Mouse (Mus musculus): ENCODE results near the gene Pax7. TPM values are rescaled to one million over a fixed set of nuclear protein-coding genes. Genes with fewer than 3 reads are reported as not detected.

Gene Pax7
- 1 to 10 TPM; 3.2 to 5.2 TPM for total RNA-seq (2021)
- long read RNA-seq, experiment 1: 0 reads
- long read RNA-seq, experiment 2, partial matches to known transcripts: 0 of 3 reads
- long read RNA-seq, experiment 2, other reads (novel, unspliced or antisense): 3 of 3 reads

DNA sequence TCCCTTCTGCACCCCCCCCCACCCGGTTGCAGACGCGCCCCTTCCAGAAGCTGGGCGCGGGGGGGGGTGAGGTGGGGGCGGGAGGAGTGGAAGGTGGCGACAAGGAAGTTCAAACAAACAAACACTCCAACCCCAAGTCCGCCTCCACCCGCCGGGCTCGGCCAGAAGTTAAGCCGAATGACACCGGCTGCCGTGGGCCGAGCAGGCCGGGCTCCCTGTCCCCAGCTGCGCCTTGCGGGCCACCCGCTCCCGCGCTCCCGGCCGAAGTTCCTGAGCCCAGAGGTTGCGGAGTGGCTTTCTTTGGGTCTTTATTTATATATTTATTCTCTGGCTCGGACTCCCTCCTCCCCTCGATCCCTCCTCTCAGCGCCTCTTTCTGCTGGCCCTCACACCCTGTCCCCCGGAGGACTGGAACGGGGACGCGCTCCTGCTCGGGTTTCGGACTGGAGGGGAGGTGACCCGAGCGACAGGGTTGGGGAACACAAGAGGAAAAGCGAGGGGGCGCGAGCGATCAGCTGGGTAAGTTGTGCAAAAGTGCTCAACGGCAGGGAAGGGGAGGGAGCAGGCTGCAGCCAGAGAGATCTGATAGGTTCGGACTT lies at the start of gene Pax7:
Gene Pax7, minus strand, starts transcription at position 493 of the 599 bp plus-strand sequence.
- no peak for DNase-seq
- intact Hi-C loops (cut with DNase I; ENCODE audit: low total_unique reads): no loop called here

DNA sequence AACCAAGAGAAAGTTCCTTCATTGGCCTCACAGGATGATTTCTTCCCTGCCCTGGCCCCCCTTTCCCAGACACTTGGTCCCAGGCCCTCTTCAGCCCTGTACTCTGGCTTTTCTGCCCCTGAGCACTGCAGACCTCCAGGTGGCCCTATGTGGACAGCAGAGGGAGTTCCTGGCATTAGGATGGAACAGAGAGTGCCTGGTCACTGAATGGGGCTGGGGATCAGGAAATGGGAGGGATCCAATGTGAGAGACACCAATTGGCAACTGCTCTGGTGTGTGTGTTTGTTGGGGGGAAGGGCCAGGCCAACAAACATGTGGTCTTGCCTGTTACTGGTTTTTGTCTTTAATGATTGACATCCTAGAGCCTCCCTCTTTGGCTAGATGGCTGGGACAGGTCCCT lies 48.5 kb upstream of the Pax7 start:
- intact Hi-C loops (cut with DNase I; ENCODE audit: low total_unique reads): no loop called here
- no peak for DNase-seq

GRCm38 (mm10) chr4:139879324-139879723 lies 46.0 kb upstream of the Pax7 start:
- intact Hi-C loops (cut with DNase I; ENCODE audit: low total_unique reads): loop anchor here (10.0 kb wide), 1 partner anchor 275 kb away; no protein-coding TSS in a partner anchor
- DNase-seq: no peak

DNA sequence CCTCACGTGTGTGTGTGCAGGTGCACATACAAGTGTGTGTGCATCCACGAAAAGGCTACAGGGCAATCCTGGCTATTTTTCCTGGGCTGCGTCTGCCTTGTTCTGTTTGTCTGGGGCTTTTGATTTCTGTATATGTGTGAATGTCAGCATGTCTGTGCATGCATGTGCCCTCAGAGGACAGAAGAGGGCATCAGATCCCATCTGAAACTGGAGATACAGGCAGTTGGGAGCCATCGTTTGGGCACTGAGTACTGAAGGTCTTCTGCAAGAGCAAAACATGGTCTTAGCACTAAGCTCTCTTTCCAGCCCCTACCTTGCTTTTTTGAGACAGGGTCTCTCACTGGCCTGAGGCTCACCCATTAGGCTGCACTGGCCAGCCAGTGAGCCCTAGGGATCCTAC lies 45.1 kb upstream of the Pax7 start:
- DNase-seq: no peak
- intact Hi-C loops (cut with DNase I; ENCODE audit: low total_unique reads): loop anchor here (10.0 kb wide), 1 partner anchor 276 kb away; no protein-coding TSS in a partner anchor

DNA sequence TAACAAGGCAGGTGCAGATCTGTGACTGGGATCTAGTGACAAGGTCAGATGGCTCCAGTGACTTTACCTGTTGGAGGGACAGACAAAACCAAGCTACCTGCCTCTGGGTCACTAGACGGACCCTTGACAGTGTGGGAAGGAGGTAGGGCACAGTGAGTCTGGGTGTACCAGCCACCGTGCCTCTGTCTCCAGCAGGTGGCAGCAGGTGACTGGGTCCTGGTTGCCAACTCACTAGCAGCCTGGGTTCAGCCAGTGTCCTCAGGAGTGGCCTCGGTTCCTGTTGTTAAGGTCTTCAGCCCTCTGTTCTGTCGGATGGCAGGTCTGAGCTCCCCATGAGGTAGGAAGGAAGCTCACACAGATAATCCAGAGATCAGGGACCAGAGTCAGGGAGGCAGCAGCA lies 43.9 kb upstream of the Pax7 start:
- DNase-seq: peak; percentile 35
- intact Hi-C loops (cut with DNase I; ENCODE audit: low total_unique reads): loop anchor here (10.0 kb wide), 1 partner anchor 278 kb away; no protein-coding TSS in a partner anchor

- peak; percentile 31 for DNase-seq
- intact Hi-C loops (cut with DNase I; ENCODE audit: low total_unique reads): loop anchor here (10.0 kb wide), 1 partner anchor 282 kb away; no protein-coding TSS in a partner anchor
Measured at GRCm38 (mm10) chr4:139872595-139872994, 39.3 kb upstream of the Pax7 start.

GRCm38 (mm10) chr4:139871699-139872098 lies 38.4 kb upstream of the Pax7 start:
- intact Hi-C loops (cut with DNase I; ENCODE audit: low total_unique reads): loop anchor here (10.0 kb wide), 1 partner anchor 283 kb away; no protein-coding TSS in a partner anchor

GRCm38 (mm10) chr4:139863218-139863617 lies 29.9 kb upstream of the Pax7 start:
- intact Hi-C loops (cut with DNase I; ENCODE audit: low total_unique reads): no loop called here
- DNase-seq: no peak

More at GRCm38 (mm10) chr4:139871699-139872098, 38.4 kb upstream of the Pax7 start:
- DNase-seq: no peak

- intact Hi-C loops (cut with DNase I; ENCODE audit: low total_unique reads): loop anchor here (2.0 kb wide), 1 partner anchor 174 kb away; no protein-coding TSS in a partner anchor
- DNase-seq: peak; percentile 87
Measured at GRCm38 (mm10) chr4:139858635-139859176, 25.4 kb upstream of the Pax7 start.

- intact Hi-C loops (cut with DNase I; ENCODE audit: low total_unique reads): loop anchor here (5.0 kb wide), 1 partner anchor 60 kb away; no protein-coding TSS in a partner anchor
- no peak for DNase-seq
Measured at GRCm38 (mm10) chr4:139852219-139853035, 19.1 kb upstream of the Pax7 start.

- intact Hi-C loops (cut with DNase I; ENCODE audit: low total_unique reads): loop anchor here (5.0 kb wide), 1 partner anchor 59 kb away; no protein-coding TSS in a partner anchor
Measured at GRCm38 (mm10) chr4:139851387-139851786, 18.1 kb upstream of the Pax7 start.

GRCm38 (mm10) chr4:139850547-139851170 lies 17.3 kb upstream of the Pax7 start:
- intact Hi-C loops (cut with DNase I; ENCODE audit: low total_unique reads): loop anchor here (5.0 kb wide), 1 partner anchor 58 kb away; no protein-coding TSS in a partner anchor
- DNase-seq: no peak

More at GRCm38 (mm10) chr4:139851387-139851786, 18.1 kb upstream of the Pax7 start:
- no peak for DNase-seq

GRCm38 (mm10) chr4:139843456-139843855 lies 10.1 kb upstream of the Pax7 start:
- intact Hi-C loops (cut with DNase I; ENCODE audit: low total_unique reads): no loop called here
- DNase-seq: no peak

DNA sequence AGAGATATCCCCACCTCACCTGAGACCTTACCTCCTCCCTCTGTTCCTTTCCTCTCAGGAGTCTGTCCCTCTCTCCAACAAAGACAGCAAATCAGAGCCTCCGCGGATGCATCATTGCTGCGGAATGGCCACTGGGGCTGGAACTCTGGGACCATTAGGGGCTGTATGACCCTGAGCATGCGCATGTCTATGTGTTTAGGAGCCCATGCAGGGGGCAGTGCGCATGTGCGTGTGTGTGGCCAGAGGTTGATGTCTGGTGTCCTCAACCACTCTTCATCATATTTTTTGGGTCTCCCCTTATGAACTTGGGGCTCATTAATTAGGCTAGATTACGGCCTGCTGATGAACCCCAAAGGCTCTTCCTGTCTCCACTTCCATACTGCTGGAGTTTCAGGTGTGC lies 9.6 kb upstream of the Pax7 start:
- no peak for DNase-seq
- intact Hi-C loops (cut with DNase I; ENCODE audit: low total_unique reads): no loop called here

DNA sequence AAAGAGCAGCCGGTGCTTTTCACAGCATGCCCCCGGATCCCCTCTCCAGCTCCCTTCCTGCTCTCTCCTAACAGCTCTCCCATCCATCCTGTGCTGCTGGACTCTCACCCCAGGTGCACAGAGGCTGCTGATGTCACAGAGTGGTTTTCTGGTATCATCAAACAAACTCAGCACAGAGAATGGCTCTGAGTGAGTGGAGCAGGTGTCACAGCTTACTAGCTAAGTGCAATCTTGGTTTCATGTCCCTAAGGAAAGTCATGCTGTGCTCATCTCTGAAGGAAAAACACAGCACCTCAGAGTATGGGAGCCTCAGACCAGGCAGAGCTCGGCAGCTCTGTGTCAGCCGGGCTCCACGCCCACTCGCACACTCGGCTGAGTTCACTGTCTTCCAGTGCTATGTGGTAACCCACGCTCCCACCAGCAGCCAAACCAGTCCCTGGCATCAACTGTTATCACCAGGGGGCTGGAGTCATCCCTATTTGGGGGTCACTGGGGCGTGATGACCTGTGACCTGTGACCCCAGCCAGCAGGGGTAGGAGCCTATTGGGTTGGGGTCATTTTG lies 7.7 kb upstream of the Pax7 start:
- intact Hi-C loops (cut with DNase I; ENCODE audit: low total_unique reads): no loop called here
- DNase-seq: no peak

DNA sequence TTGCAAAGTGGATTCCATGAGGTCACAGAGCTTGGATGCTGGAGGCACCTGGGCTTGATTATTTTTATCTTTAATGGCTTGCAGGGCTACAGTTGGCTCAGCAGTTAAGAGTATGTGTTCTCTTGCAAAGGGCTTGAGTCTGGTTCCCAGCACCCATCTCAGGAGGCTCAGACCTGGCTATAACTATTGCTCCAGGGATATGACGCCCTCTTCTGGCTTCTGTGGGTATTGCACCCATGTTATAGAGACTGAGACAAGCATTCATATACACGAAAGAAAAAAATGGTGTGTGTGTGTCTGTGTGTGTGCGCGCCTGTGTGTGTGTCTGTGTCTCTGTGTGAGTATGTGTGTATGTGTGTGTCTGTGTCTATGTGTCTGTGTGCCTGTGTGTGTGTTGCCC lies 7.1 kb upstream of the Pax7 start:
- no peak for DNase-seq
- intact Hi-C loops (cut with DNase I; ENCODE audit: low total_unique reads): no loop called here

GRCm38 (mm10) chr4:139836681-139837080 lies 3.4 kb upstream of the Pax7 start:
- intact Hi-C loops (cut with DNase I; ENCODE audit: low total_unique reads): no loop called here
- DNase-seq: no peak

GRCm38 (mm10) chr4:139836196-139836595 lies 2.9 kb upstream of the Pax7 start:
- no peak for DNase-seq
- intact Hi-C loops (cut with DNase I; ENCODE audit: low total_unique reads): no loop called here

GRCm38 (mm10) chr4:139833817-139834401 lies 581 bp upstream of the Pax7 start:
- DNase-seq: no peak
- intact Hi-C loops (cut with DNase I; ENCODE audit: low total_unique reads): no loop called here

Data from gastrocnemius, postnatal 14 days (tissue).